Mouse (Mus musculus) neural tube, embryonic 14.5 days (tissue): Measurements from ENCODE around the gene Cldnd1. TPM values are rescaled to one million over a fixed set of nuclear protein-coding genes. Genes with fewer than 3 reads are reported as not detected.

Experiments
- ATAC-seq: fragments of 200-750 bp; cut with Nextera tagmentation; 2 replicates; pipeline ENCODE4 v1.8.0; 2017; ENCODE audit warnings: low read depth, mild to moderate bottlenecking, moderate TSS enrichment, moderate library complexity
- H3K27ac ChIP-seq: fragments of 300-500 bp; sonication (generic); 2 replicates; pipeline ENCODE4 v1.5.1; 2014; ENCODE audit warnings: low read depth, mild to moderate bottlenecking, control low read depth, low read length, moderate library complexity, mixed read lengths
- H3K27me3 ChIP-seq: fragments of 300-500 bp; sonication (generic); 2 replicates; pipeline ENCODE4 v1.6.1; 2014; ENCODE audit warnings: low read length; ENCODE audit not compliant: control insufficient read depth, insufficient read depth
- H3K36me3 ChIP-seq: fragments of 300-500 bp; sonication (generic); 2 replicates; pipeline ENCODE4 v1.6.1; 2014; ENCODE audit warnings: low read length, mixed read lengths; ENCODE audit not compliant: control insufficient read depth, insufficient read depth
- H3K4me1 ChIP-seq: fragments of 300-500 bp; sonication (generic); 2 replicates; pipeline ENCODE4 v1.6.1; 2014; ENCODE audit warnings: low read length; ENCODE audit not compliant: control insufficient read depth, insufficient read depth
- H3K4me2 ChIP-seq: fragments of 300-500 bp; sonication (generic); 2 replicates; pipeline ENCODE4 v1.6.1; 2014; ENCODE audit warnings: mild to moderate bottlenecking, low read depth, low read length, control low read depth
- H3K4me3 ChIP-seq: fragments of 300-500 bp; sonication (generic); 2 replicates; pipeline ENCODE4 v1.5.1; 2014; ENCODE audit warnings: low read depth, low read length, control low read depth, mixed read lengths
- H3K9ac ChIP-seq: fragments of 300-500 bp; sonication (generic); replicated peaks from 2 replicates; pipeline ENCODE4 v1.6.1; 2014; ENCODE audit warnings: low read depth, mild to moderate bottlenecking, control low read depth, low read length, mixed read lengths
- H3K9me3 ChIP-seq: fragments of 300-500 bp; sonication (generic); 2 replicates; pipeline ENCODE4 v1.6.1; 2016; ENCODE audit warnings: low read length; ENCODE audit not compliant: control insufficient read depth
- WGBS: fragments of 180-500 bp; shearing (Covaris S2); extraction: QIAGEN DNeasy Blood & Tissue Kit; methylation state at CpG from one replicate; pipeline ENCODE4 v1.1.7; 2014; 5-methylcytosine and 5-hydroxymethylcytosine counted together
- polyA plus RNA-seq: library from polyadenylated mRNA; unstranded; fragments of >200 nt; fragmentation: Nextera tagmentation; extraction: Ambion mirVana; gene quantifications from 2 replicates; pipeline ENCODE4 v1.2.1, GENCODE M21; 2014

The Cldnd1 gene
- polyA plus RNA-seq, 1 experiment from 2014 or later, result 147 TPM

- WGBS, result 87% methylated on average over 2 of the region's 2 CpGs
- H3K27ac ChIP-seq, result no peak overlapping the region
These were observed 5.4 kb upstream of the Cldnd1 start for GRCm38 (mm10) chr16:58722292-58722691.

DNA sequence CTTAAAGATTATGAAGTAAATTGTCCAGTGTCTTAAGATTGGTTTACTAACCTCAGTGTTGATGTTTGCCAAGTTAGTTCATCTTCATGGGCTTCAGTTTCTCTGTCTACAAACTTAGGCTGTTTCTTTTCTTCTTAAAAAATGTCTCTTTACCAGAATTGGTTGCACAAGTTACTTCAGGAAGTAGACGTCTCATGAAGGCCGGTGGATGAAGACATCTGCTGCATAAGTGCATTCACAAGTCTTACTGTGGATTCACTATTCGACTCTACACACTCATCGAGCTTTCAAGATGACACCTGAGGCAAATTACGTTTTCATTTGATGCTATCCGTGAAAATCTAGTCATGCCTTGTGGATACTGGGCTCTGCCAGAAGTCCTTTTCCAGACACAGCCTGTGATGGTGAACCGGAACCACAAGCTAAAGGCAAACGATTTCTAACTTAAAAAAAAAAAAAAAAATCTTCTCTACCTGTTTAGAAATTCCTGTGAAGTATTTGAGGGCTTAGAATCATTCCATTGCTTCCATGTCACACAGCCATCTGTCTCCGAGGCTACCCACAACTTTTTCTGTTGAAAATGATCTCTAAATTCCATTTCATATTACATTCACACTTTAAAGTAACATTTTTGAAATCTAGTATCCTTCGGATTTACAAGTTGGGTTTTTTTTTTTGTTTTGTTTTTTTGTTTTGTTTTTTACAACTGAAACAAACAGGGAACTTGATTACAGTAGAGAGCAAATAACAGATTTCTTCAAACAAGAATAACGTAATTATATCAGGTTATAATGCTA, 832 bp upstream of the Cldnd1 start:
- H3K4me3 ChIP-seq, result peak overlapping the region; percentile 69; the same call in 1 of the 2 replicates
- H3K9ac ChIP-seq, result no peak overlapping the region
- H3K27ac ChIP-seq, result no peak overlapping the region
- no peak for ATAC-seq
- WGBS, result 86% methylated on average over 11 of the region's 11 CpGs
- 0 out of 2 replicates have a peak overlapping the region, but pooled peaks have one; percentile 36 for H3K4me2 ChIP-seq
- no peaks in the 10 kb centered on the region for H3K27me3 ChIP-seq
- H3K36me3 ChIP-seq, result peaks cover 12% of the 10 kb centered on the region
- no peaks in the 10 kb centered on the region for H3K9me3 ChIP-seq
- peaks cover 8% of the 10 kb centered on the region for H3K4me1 ChIP-seq

More at GRCm38 (mm10) chr16:58722292-58722691, 5.4 kb upstream of the Cldnd1 start:
- Histone ChIP-seq H3K9me3 (no peaks in the 10 kb centered on the region), H3K27me3 (no peaks in the 10 kb centered on the region), H3K4me2 (no peak overlapping the region), H3K4me1 (no peaks in the 10 kb centered on the region), H3K9ac (no peak overlapping the region), H3K4me3 (no peak overlapping the region), H3K36me3 (no peaks in the 10 kb centered on the region)
- no peak for ATAC-seq

GRCm38 (mm10) chr16:58728176-58728671, 514 bp downstream of the Cldnd1 start:
- peak overlapping the region; percentile 60 for H3K4me2 ChIP-seq
- peak overlapping the region; percentile 78 for H3K9ac ChIP-seq
- H3K36me3 ChIP-seq, result peaks cover 21% of the 10 kb centered on the region
- peak; percentile 92 for ATAC-seq
- H3K9me3 ChIP-seq, result no peaks in the 10 kb centered on the region
- H3K4me1 ChIP-seq, result peaks cover 8% of the 10 kb centered on the region
- H3K4me3 ChIP-seq, result peak overlapping the region; percentile 69
- WGBS, result under 1% methylated on average over 31 of the region's 31 CpGs
- H3K27me3 ChIP-seq, result no peaks in the 10 kb centered on the region
- H3K27ac ChIP-seq, result peak overlapping the region; percentile 84

DNA sequence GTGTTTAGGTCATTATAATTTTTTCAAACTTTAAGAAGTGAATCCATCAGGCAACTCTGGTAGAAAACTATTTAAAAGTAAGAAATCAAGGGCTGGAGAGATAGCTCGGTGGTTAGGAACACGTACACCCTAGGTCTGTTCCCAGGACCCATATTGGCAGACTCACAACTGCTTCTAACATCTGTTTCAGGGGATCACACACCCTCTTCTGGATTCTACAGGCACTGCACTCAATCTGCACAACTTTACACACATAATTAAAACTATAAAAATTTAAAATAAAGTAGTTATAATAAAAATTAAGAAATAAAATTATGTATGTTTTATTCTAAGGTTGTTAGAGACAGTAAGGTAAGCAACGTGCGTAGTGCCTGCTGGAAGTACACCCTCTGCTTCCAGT, 10.5 kb downstream of the Cldnd1 start:
- H3K27ac ChIP-seq, result no peak overlapping the region
- no peak overlapping the region for H3K4me3 ChIP-seq
- no peak overlapping the region for H3K9ac ChIP-seq
- no peaks in the 10 kb centered on the region for H3K27me3 ChIP-seq
- H3K4me1 ChIP-seq, result no peaks in the 10 kb centered on the region
- no peaks in the 10 kb centered on the region for H3K9me3 ChIP-seq
- 86% methylated on average over 4 of the region's 4 CpGs for WGBS
- H3K4me2 ChIP-seq, result no peak overlapping the region
- peaks cover 9% of the 10 kb centered on the region; the same call in 1 of the 2 replicates for H3K36me3 ChIP-seq
- no peak for ATAC-seq

DNA sequence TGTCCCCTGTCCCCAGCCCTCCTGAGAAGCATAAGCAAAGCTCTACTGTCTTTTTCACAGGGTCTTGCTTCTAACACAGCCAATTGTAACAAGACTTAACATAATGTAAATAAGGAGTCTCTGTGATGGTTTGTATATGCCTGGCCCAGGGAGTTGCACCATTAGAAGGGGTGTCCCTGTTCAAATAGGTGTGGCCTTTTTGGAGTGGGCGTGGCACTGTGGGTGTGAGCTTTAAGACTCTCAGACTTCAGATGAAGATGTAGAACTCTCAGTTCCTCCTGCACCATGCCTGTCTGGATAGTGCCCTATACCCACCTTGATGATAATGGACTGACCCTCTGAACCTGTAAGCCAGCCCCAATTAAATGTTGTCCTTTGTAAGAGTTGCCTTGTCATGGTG, 11.1 kb downstream of the Cldnd1 start:
- Histone ChIP-seq H3K27ac (no peak overlapping the region), H3K9me3 (no peaks in the 10 kb centered on the region), H3K4me1 (no peaks in the 10 kb centered on the region), H3K36me3 (peaks cover 6% of the 10 kb centered on the region; the same call in 1 of the 2 replicates), H3K4me2 (no peak overlapping the region), H3K27me3 (no peaks in the 10 kb centered on the region), H3K4me3 (no peak overlapping the region), H3K9ac (no peak overlapping the region)
- ATAC-seq, result no peak
- 97% methylated on average over 1 of the region's 1 CpGs for WGBS

DNA sequence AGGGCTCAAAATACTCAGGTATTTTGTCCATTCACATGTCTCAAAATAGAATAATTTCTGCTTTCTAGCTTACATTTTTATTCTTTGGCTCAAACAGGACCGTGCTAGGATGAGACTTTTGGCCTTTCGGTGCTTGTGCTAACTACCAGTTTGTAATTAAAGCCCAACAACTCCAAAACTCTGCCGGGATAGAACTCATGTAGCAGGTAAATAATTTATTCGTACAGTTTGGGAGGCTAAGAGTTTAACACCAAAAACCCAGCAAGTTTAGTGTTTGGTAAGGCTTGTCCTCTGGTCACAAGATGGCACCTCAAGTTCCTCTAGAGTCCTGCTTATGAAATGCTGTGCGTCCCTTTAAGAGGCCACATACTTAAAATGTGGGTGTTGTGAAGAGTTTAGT, 13.0 kb downstream of the Cldnd1 start:
- 95% methylated on average over 5 of the region's 5 CpGs for WGBS

DNA sequence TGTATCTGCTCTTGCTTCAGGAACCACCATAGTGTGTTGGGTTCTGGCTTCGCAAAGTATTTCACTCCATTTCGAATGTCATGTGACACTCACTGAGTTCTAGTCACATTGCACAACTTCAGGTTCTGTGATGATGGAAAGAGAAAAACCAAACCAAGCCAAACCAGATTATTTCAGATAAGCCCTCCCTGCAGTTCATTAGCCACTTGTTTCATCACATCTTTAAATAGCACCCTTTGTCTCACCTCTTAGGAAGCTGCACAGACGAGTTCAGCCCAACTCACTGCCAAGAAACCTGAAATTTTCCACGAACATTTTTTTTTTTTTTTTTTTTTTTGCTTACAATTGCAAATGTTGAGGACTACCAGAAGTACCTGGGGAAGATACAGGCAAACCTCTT, 19.0 kb downstream of the Cldnd1 start:
- ATAC-seq, result no peak
- no peaks in the 10 kb centered on the region for H3K27me3 ChIP-seq
- WGBS, result 80% methylated on average over 4 of the region's 4 CpGs
- H3K9ac ChIP-seq, result no peak overlapping the region
- no peaks in the 10 kb centered on the region for H3K9me3 ChIP-seq
- no peak overlapping the region for H3K27ac ChIP-seq
- no peaks in the 10 kb centered on the region for H3K36me3 ChIP-seq
- H3K4me1 ChIP-seq, result no peaks in the 10 kb centered on the region
- no peak overlapping the region for H3K4me2 ChIP-seq
- H3K4me3 ChIP-seq, result no peak overlapping the region

More for the DNA sequence above, 13.0 kb downstream of the Cldnd1 start:
- Histone ChIP-seq H3K27me3 (no peaks in the 10 kb centered on the region), H3K4me1 (no peaks in the 10 kb centered on the region), H3K27ac (no peak overlapping the region), H3K36me3 (no peaks in the 10 kb centered on the region), H3K4me3 (no peak overlapping the region), H3K9ac (no peak overlapping the region), H3K4me2 (no peak overlapping the region), H3K9me3 (no peaks in the 10 kb centered on the region)
- no peak for ATAC-seq

- Histone ChIP-seq H3K27me3 (no peaks in the 10 kb centered on the region), H3K9me3 (no peaks in the 10 kb centered on the region), H3K36me3 (no peaks in the 10 kb centered on the region), H3K27ac (no peak overlapping the region), H3K4me3 (no peak overlapping the region), H3K4me2 (no peak overlapping the region), H3K4me1 (no peaks in the 10 kb centered on the region), H3K9ac (no peak overlapping the region)
- no peak for ATAC-seq
- WGBS, result 33% methylated on average over 1 of the region's 1 CpGs
These were observed 23.6 kb downstream of the Cldnd1 start for GRCm38 (mm10) chr16:58751314-58751713.

DNA sequence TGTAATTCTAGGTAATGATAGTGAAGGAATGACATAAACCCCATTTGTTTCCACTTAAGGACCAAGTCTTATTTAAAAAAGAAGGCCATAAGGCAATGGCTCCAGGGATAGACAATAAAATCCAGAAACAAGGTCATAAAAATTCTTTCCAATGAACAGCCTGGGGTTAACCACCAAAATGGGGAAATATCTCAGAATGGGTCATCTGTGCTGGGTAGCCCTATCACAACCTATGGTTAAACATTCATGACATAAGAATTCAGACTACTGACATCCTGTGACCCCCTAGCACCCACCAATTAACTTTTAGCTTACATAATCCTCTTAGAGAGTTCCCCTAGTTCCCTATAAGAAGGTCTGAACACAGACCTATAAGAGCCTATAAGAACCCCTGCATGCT, 28.5 kb downstream of the Cldnd1 start:
- no peaks in the 10 kb centered on the region for H3K9me3 ChIP-seq
- H3K36me3 ChIP-seq, result no peaks in the 10 kb centered on the region
- no peaks in the 10 kb centered on the region for H3K27me3 ChIP-seq
- H3K4me1 ChIP-seq, result no peaks in the 10 kb centered on the region
- H3K4me3 ChIP-seq, result no peak overlapping the region
- H3K9ac ChIP-seq, result no peak overlapping the region
- no peak for ATAC-seq
- no peak overlapping the region for H3K4me2 ChIP-seq
- no peak overlapping the region for H3K27ac ChIP-seq
